Mouse (Mus musculus) thymus, adult 2 months (tissue): Measurements from ENCODE around the gene Slc32a1.

ENCODE experiments used
- CTCF ChIP-seq: fragments of 200-500 bp; IDR thresholded peaks from 2 replicates; pipeline ENCODE4 v1.5.1; 2012; ENCODE audit warnings: mild to moderate bottlenecking, control low read depth, low read length, moderate library complexity, borderline replicate concordance; ENCODE audit not compliant: control insufficient read depth, poor library complexity, insufficient read depth; ENCODE audit errors: extremely low read depth
- POLR2A ChIP-seq: fragments of 200-500 bp; IDR thresholded peaks from 2 replicates; pipeline ENCODE4 v1.6.1; 2012; ENCODE audit warnings: mild to moderate bottlenecking, low read length, control low read depth, moderate library complexity; ENCODE audit not compliant: control insufficient read depth, poor library complexity, insufficient read depth; ENCODE audit errors: extremely low read depth

DNA sequence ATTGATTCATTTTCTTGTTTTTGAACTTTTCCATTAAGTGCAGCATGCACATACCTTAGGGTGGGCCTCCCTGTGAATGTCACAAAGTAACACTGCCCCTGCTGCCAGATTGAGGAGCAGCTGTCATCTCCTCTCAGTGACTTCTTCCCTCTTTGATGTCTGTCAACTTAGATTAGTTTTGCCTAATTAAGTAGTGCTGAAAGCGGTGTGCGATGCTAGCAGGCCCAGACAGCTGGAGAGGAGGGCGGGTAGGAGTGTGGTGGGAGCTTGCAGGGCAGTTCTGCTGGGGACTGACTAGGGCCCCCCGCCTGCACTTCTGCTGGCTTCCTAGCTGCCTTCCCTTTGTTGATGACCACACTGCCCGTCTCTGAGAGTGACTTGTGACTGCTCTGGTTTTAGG is 21.3 kb downstream of the Slc32a1 start:
- TF ChIP-seq CTCF (no peak), POLR2A (no peak)
